Mouse (Mus musculus) heart, postnatal 0 days (tissue): ENCODE results near the gene Myh8.

Source experiments
- CTCF ChIP-seq: IDR thresholded peaks from 2 replicates; pipeline ENCODE4 v1.5.1; 2016; ENCODE audit warnings: antibody characterized with exemption, control low read depth, low read depth
- EP300 ChIP-seq: IDR thresholded peaks from 2 replicates; pipeline ENCODE4 v1.6.1; 2016; ENCODE audit warnings: antibody characterized with exemption, low read depth

GRCm38 (mm10) chr11:67345186-67345855 lies 68.4 kb downstream of the Myh8 start:
- TF ChIP-seq CTCF (no peak), EP300 (no peak)
